Mouse (Mus musculus) hindlimb bud, embryonic 11.5 days (tissue): ENCODE measurements around the gene Flot1.

Experiments
- DNase-seq: peaks from one replicate; pipeline ENCODE4 v3.0.0-alpha.2; 2012; ENCODE audit warnings: low read depth, low spot score; ENCODE audit errors: extremely low spot score

Gene Flot1

GRCm38 (mm10) chr17:35810900-35811648 is 12.0 kb upstream of the Flot1 start:
- DNase-seq, result no peak

- no peak for DNase-seq
Measured at GRCm38 (mm10) chr17:35812307-35812706, 10.7 kb upstream of the Flot1 start.

GRCm38 (mm10) chr17:35812736-35813135 is 10.3 kb upstream of the Flot1 start:
- no peak for DNase-seq

GRCm38 (mm10) chr17:35813245-35813647 is 9.8 kb upstream of the Flot1 start:
- DNase-seq, result no peak

GRCm38 (mm10) chr17:35813653-35814052 is 9.4 kb upstream of the Flot1 start:
- no peak for DNase-seq

- no peak for DNase-seq
Measured at GRCm38 (mm10) chr17:35814678-35815077, 8.4 kb upstream of the Flot1 start.

GRCm38 (mm10) chr17:35815836-35816235 is 7.2 kb upstream of the Flot1 start:
- DNase-seq, result no peak

GRCm38 (mm10) chr17:35816686-35817085 is 6.3 kb upstream of the Flot1 start:
- DNase-seq, result no peak

- DNase-seq, result no peak
Measured at GRCm38 (mm10) chr17:35817226-35817625, 5.8 kb upstream of the Flot1 start.

- no peak for DNase-seq
Measured at GRCm38 (mm10) chr17:35820111-35820510, 2.9 kb upstream of the Flot1 start.

- no peak for DNase-seq
Measured at GRCm38 (mm10) chr17:35821439-35822430, 1.3 kb upstream of the Flot1 start, which contains the start of gene Ier3. Gene Ier3 (plus strand): TSS chr17:35821684.

- DNase-seq, result no peak
Measured at GRCm38 (mm10) chr17:35822564-35822963, 466 bp upstream of the Flot1 start.

- DNase-seq, result no peak
Measured at GRCm38 (mm10) chr17:35824402-35824801, 1.4 kb downstream of the Flot1 start.

- no peak for DNase-seq
Measured at GRCm38 (mm10) chr17:35825109-35825850, 2.2 kb downstream of the Flot1 start.

- DNase-seq, result no peak
Measured at GRCm38 (mm10) chr17:35829737-35830136, 6.7 kb downstream of the Flot1 start.

- no peak for DNase-seq
Measured at GRCm38 (mm10) chr17:35832400-35833238, 9.6 kb downstream of the Flot1 start.

- no peak for DNase-seq
Measured at GRCm38 (mm10) chr17:35833239-35833751, 10.3 kb downstream of the Flot1 start.

- no peak for DNase-seq
Measured at GRCm38 (mm10) chr17:35833894-35834293, 10.9 kb downstream of the Flot1 start.

- DNase-seq, result no peak
Measured at GRCm38 (mm10) chr17:35834696-35835422, 11.8 kb downstream of the Flot1 start.
